In genomic region chr11:95586184-95586583, GRCm38 (mm10) we compare ENCODE assay signal across 8 mouse cellular contexts. TPM values are rescaled to one million over a fixed set of nuclear protein-coding genes. Genes with fewer than 3 reads are reported as not detected.
A peak's percentile ranks its signal among the peaks of the same experiment; 100 is the strongest.
DNase-seq lines count a peak whose midpoint lies in the region; ATAC-seq and TF ChIP-seq lines count a peak whose summit lies in the region.

No protein-coding gene starts in this region.

- peak overlapping the region; percentile 81 for H3K4me2 ChIP-seq in heart, embryonic 13.5 days
- peak overlapping the region; percentile 71 for H3K4me2 ChIP-seq in kidney, postnatal 0 days (ENCODE audit: low read length)

- peak; percentile 89 for TF ChIP-seq CTCF in kidney, postnatal 0 days (IDR thresholded peaks at IDR 0.05; ENCODE audit: low read depth)
- TF ChIP-seq CTCF in liver, adult 2 months (IDR thresholded peaks at IDR 0.05; ENCODE audit: low read depth, low read length), result peak; percentile 79

- H3K4me3 ChIP-seq in heart, embryonic 13.5 days, result peak overlapping the region; percentile 51
- peak overlapping the region; percentile 40 for H3K4me3 ChIP-seq in kidney, postnatal 0 days (replicated peaks; ENCODE audit: low read depth, low read length)
- H3K4me3 ChIP-seq in liver, adult 2 months (ENCODE audit: insufficient read depth, low read depth, low read length), result peak overlapping the region; percentile 18

- peak overlapping the region; percentile 72 for H3K9ac ChIP-seq in heart, embryonic 13.5 days
- H3K9ac ChIP-seq in kidney, postnatal 0 days (ENCODE audit: low read depth, low read length), result no peak overlapping the region
- H3K9ac ChIP-seq in liver, adult 2 months (ENCODE audit: low read depth, low read length), result no peak overlapping the region

- DNase-seq in cerebellum, adult 11 months, result peak; percentile 50
- DNase-seq in fibroblast of lung, adult 2 months (ENCODE audit: low read depth), result peak; percentile 21
- peak; percentile 89 for DNase-seq in kidney, postnatal 0 days (ENCODE audit: low spot score)
- DNase-seq in liver, adult 2 months (ENCODE audit: extremely low read depth, low read depth, low spot score), result no peak
- peak; percentile 34 to 71 for DNase-seq in natural killer cell, adult 2 months (ENCODE audit: low spot score in 2 of 2)
- peak; percentile 87 for DNase-seq in splenic B cell, adult 2 months (ENCODE audit: low read depth, low spot score)

- H3K27me3 ChIP-seq in heart, embryonic 13.5 days (replicated peaks), result peaks cover 99% of the 10 kb centered on the region
- peaks cover 15% of the 10 kb centered on the region for H3K27me3 ChIP-seq in kidney, postnatal 0 days (ENCODE audit: insufficient read depth, low read length)
- H3K27me3 ChIP-seq in liver, adult 2 months (ENCODE audit: control insufficient read depth, insufficient read depth, low read length), result peaks cover 10% of the 10 kb centered on the region
- H3K27me3 ChIP-seq in splenic B cell, adult 2 months (ENCODE audit: control insufficient read depth, insufficient read depth, low read length, poor library complexity, severe bottlenecking), result no peaks in the 10 kb centered on the region

- H3K4me1 ChIP-seq in heart, embryonic 13.5 days, result peaks cover 38% of the 10 kb centered on the region
- peaks cover 27% of the 10 kb centered on the region for H3K4me1 ChIP-seq in kidney, postnatal 0 days (replicated peaks; ENCODE audit: insufficient read depth, low read length)
- H3K4me1 ChIP-seq in liver, adult 2 months (ENCODE audit: control insufficient read depth, insufficient read depth, low read length), result no peaks in the 10 kb centered on the region

- no peaks in the 10 kb centered on the region for H3K9me3 ChIP-seq in heart, embryonic 13.5 days
- no peaks in the 10 kb centered on the region for H3K9me3 ChIP-seq in kidney, postnatal 0 days (replicated peaks; ENCODE audit: low read length)

- no peak for ATAC-seq in cerebellum, adult (ENCODE audit: insufficient number of reproducible peaks, low FRiP score, low TSS enrichment)
- ATAC-seq in heart, embryonic 13.5 days (ENCODE audit: extremely low read depth, insufficient number of reproducible peaks, low FRiP score, low TSS enrichment), result peak; percentile 21; the same call in 1 of the 2 replicates
- ATAC-seq in kidney, postnatal 0 days (replicated peaks; ENCODE audit: low FRiP score, low read depth), result peak; percentile 52; the same call in 1 of the 2 replicates

- no peaks in the 10 kb centered on the region for H3K36me3 ChIP-seq in heart, embryonic 13.5 days
- H3K36me3 ChIP-seq in kidney, postnatal 0 days (ENCODE audit: insufficient read depth, low read length), result no peaks in the 10 kb centered on the region
- no peaks in the 10 kb centered on the region for H3K36me3 ChIP-seq in liver, adult 2 months (ENCODE audit: control insufficient read depth, insufficient read depth, low read length)
- no peaks in the 10 kb centered on the region for H3K36me3 ChIP-seq in splenic B cell, adult 2 months (ENCODE audit: control insufficient read depth, insufficient read depth, low read length, poor library complexity, severe bottlenecking)

- H3K79me2 ChIP-seq in liver, adult 2 months (ENCODE audit: control insufficient read depth, insufficient read depth, low read length), result no peaks in the 10 kb centered on the region

- H3K27ac ChIP-seq in heart, embryonic 13.5 days (replicated peaks), result no peak overlapping the region
- no peak overlapping the region for H3K27ac ChIP-seq in kidney, postnatal 0 days
- H3K27ac ChIP-seq in liver, adult 2 months (replicated peaks; ENCODE audit: insufficient read depth, low read depth, low read length), result no peak overlapping the region

- TF ChIP-seq POLR2A in liver, adult 2 months (IDR thresholded peaks at IDR 0.05; ENCODE audit: extremely low read depth, insufficient read depth, low read length), result no peak

- under 1% methylated on average over 25 of the region's 25 CpGs for WGBS in heart, embryonic 13.5 days
- under 1% methylated on average over 25 of the region's 25 CpGs for WGBS in kidney, postnatal 0 days
- 1% methylated on average over 25 of the region's 25 CpGs for WGBS in liver, adult 2 months

RNA-seq across cellular contexts. Expression of gene Ngfr, which starts 1.4 kb away (rescaled TPM):
- 3.3 and 4.9 TPM in 2 replicates for polyA plus RNA-seq in heart, embryonic 13.5 days (2015; fragmentation: Nextera tagmentation; extraction: Ambion mirVana)
- polyA plus RNA-seq in kidney, postnatal 0 days (2015; fragmentation: Nextera tagmentation; extraction: Ambion mirVana), result 6.2 and 7.6 TPM in 2 replicates
- 1.0 and 3.0 TPM in 2 replicates for total RNA-seq in liver, adult 2 months (2014; rRNA removed)
- 4.9 and 6.9 TPM in 2 replicates for polyA plus RNA-seq in liver, adult 2 months (2012; rRNA removed)
